In the genomic region with DNA sequence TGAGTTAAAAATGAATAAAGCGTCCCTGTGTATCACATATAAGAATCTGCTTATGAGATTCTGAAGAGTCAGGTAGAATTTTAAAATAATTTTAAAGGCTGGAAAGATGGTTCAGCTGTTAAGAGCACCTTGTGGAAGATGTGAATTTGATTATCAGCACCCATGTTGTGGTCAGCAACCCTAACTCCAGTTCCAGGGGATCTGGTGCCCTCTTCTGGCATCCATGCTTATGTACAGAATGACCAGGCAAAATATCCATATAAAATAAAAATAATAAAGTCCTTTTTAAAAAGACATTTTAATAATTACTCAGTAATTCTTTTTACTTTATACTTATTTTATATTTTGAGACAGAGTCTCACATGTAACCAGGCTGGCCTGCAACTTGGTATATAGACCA, we compare ENCODE assay signal across 8 mouse cellular contexts. TPM values are rescaled to one million over a fixed set of nuclear protein-coding genes. Genes with fewer than 3 reads are reported as not detected.
DNase-seq lines count a peak whose midpoint lies in the region.

No protein-coding gene starts in this region.

- DNase-seq in adrenal gland, postnatal 14 days, result peak; percentile 62
- DNase-seq in adrenal gland, adult 8-10 months, result no peak
- DNase-seq in left cerebral cortex, postnatal 4 days, result peak; percentile 5
- no peak for DNase-seq in left cerebral cortex, postnatal 25 days (ENCODE audit: low spot score in 2 of 2)
- peak; percentile 10 for DNase-seq in c-Kit-positive CD71-positive TER-119-negative erythroid progenitor cells, embryonic 14.5 days (ENCODE audit: low read depth)
- peak; percentile 31 for DNase-seq in lung, postnatal 14 days
- no peak for DNase-seq in layer of hippocampus, adult 9-10 months (ENCODE audit: low spot score)
- no peak for DNase-seq in cerebellum, adult 11 months

- intact Hi-C loops in left cerebral cortex, postnatal 4 days (cut with DNase I), result no loop called here
- intact Hi-C loops in left cerebral cortex, postnatal 25 days (cut with DNase I), result no loop called here

RNA-seq across cellular contexts. Expression of a gene that starts 38.2 kb away (rescaled TPM):
- 20.2 and 24.4 TPM in 2 replicates for total RNA-seq in adrenal gland, postnatal 14 days (2021)
- 10 to 100 TPM; 14.2 to 39.0 (median 23.7) TPM for total RNA-seq in adrenal gland, adult 8-10 months (2022)
- 1 to 10 TPM; 9.2 to 9.4 TPM for total RNA-seq in left cerebral cortex, postnatal 4 days (2021)
- total RNA-seq in left cerebral cortex, postnatal 25 days (2021), result 10 to 100 TPM; 12.5 to 13.2 TPM

RNA-seq across cellular contexts. Expression of a gene that starts 38.3 kb away (rescaled TPM):
- total RNA-seq in adrenal gland, postnatal 14 days (2021), result 26.9 and 28.9 TPM in 2 replicates
- 10 to 100 TPM; 28.0 to 37.7 (median 30.9) TPM for total RNA-seq in adrenal gland, adult 8-10 months (2022)
- total RNA-seq in left cerebral cortex, postnatal 4 days (2021), result 10 to 100 TPM; 21.3 to 22.6 TPM
- total RNA-seq in left cerebral cortex, postnatal 25 days (2021), result 10 to 100 TPM; 27.3 to 32.5 TPM

RNA-seq across cellular contexts. Expression of a gene that starts 45.8 kb away (rescaled TPM):
- 200 and 309 TPM in 2 replicates for total RNA-seq in adrenal gland, postnatal 14 days (2021)
- total RNA-seq in adrenal gland, adult 8-10 months (2022), result 100 to 1,000 TPM; 116 to 154 (median 139) TPM
- 100 to 1,000 TPM; 257 to 290 TPM for total RNA-seq in left cerebral cortex, postnatal 4 days (2021)
- 100 to 1,000 TPM; 129 to 162 TPM for total RNA-seq in left cerebral cortex, postnatal 25 days (2021)

Comparison
In these comparisons a context has a peak if more than half of its experiments do, and no peak if none do; other contexts are left out.
1. DNase-seq: peak in adrenal gland, postnatal 14 days (single experiment), left cerebral cortex, postnatal 4 days (single experiment), c-Kit-positive CD71-positive TER-119-negative erythroid progenitor cells, embryonic 14.5 days (single experiment) and lung, postnatal 14 days (single experiment); none in adrenal gland, adult 8-10 months (single experiment), left cerebral cortex, postnatal 25 days (0 of 2), layer of hippocampus, adult 9-10 months (single experiment) and cerebellum, adult 11 months (single experiment).